Mouse (Mus musculus): Measurements from ENCODE around the gene Olfr354. TPM values are rescaled to one million over a fixed set of nuclear protein-coding genes. Genes with fewer than 3 reads are reported as not detected.

The Olfr354 gene
- not detected for total RNA-seq (2021)
- long read RNA-seq, experiment 1, result 0 reads
- long read RNA-seq, experiment 2, result 0 reads

DNA sequence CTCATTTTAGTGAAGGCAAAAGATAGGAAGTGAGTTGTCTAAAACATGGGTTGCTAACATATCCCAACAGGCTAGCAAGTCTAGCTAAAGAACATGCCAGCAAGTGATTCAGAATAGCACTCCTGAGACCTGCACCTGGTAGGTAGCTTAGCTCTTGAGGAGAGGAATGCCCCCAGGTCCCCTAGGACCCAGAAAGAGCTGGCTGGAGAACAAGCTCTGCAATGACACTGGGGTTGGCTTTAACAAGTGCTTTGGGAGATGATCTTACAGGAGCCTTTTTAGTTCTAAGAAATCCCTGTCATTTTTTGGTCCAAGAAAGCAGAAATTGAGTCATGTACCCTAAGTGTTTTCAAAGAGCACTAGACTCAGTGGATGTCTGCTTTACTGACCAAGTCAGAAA lies at the start of gene Olfr354:
Gene Olfr354, plus strand, starts transcription at position 301 of the 400 bp plus-strand sequence.
- no peak within 1 kb of the TSS for H3K27ac ChIP-seq
- no peak for DNase-seq
- intact Hi-C loops (cut with DNase I), result no loop called here
- H3K4me3 ChIP-seq, result no peak within 1 kb of the TSS
- no peak for TF ChIP-seq CTCF (IDR thresholded peaks at IDR 0.05)

DNA sequence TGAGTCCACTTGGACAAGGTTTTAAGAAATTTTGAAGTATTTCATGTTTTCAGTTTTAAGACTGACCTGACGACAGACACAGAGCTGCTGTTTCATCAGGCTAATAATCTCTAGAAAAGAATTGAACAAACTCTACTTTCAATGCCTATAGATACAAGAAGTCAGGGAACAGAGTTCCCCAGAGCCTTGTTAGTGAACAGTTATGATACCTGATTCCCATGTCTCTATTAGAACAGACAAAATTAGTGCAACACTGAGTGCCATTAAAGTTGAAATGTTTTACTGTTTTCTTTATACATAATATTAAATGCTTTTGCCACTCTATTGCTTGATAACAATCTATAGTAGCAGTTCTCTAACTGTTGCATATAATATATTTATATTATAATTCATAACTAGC lies 42.9 kb upstream of the Olfr354 start, which contains the start of gene Olfr351:
Gene Olfr351, minus strand, starts transcription at position 101 of the 400 bp plus-strand sequence.
- Histone ChIP-seq H3K27ac (no peak within 1 kb of the TSS), H3K4me3 (no peak within 1 kb of the TSS)
- TF ChIP-seq CTCF (IDR thresholded peaks at IDR 0.05), result no peak
- DNase-seq, result no peak
- intact Hi-C loops (cut with DNase I), result no loop called here

DNA sequence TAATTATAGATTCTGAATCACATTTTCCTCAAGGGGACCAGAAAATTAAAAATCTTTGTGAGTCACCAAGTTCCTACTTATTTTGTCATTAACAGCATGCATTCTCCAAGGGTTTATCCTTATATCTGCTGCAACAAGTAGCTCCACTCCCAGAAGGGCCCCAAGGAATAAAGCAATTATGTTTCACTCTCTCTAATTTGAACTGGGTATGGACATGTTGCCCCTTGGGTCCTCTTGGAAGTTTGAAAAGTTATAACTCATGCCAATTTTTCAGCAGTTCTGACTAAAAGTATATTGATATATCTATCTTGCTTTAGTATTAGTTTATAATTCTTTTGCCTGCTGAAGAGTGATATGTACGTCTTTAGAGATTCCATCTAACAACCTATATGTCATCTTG lies 37.3 kb upstream of the Olfr354 start, which contains the start of gene Olfr352:
Gene Olfr352, plus strand, starts transcription at position 301 of the 400 bp plus-strand sequence.
- no peak within 1 kb of the TSS for H3K4me3 ChIP-seq

DNA sequence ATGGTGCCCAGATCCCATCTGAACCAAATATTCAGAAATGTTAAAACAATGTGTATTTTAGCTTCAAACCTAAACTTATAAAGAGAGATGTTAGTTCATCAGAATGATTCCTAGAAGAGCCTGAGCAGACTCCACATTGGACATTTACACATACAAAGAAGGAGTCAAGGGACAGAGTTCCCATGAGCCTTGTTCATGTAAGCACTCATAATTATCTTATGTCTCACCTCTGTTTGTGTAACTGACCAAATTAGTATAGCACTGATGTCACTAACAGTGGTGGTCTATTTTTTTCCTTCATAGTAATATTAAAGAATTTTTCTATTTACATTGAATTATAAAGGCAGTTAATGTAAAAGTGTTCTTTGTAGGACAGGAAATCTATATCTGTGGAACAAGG lies 12.6 kb upstream of the Olfr354 start, which contains the start of gene Olfr353:
Gene Olfr353, minus strand, starts transcription at position 101 of the 400 bp plus-strand sequence.
- Histone ChIP-seq H3K27ac (no peak within 1 kb of the TSS), H3K4me3 (no peak within 1 kb of the TSS)
- intact Hi-C loops (cut with DNase I), result no loop called here
- no peak for TF ChIP-seq CTCF (IDR thresholded peaks at IDR 0.05)
- no peak for DNase-seq

More for the DNA sequence above, 37.3 kb upstream of the Olfr354 start, which contains the start of gene Olfr352:
- intact Hi-C loops (cut with DNase I), result no loop called here
- no peak for TF ChIP-seq CTCF (IDR thresholded peaks at IDR 0.05)
- H3K27ac ChIP-seq, result no peak within 1 kb of the TSS
- DNase-seq, result no peak

DNA sequence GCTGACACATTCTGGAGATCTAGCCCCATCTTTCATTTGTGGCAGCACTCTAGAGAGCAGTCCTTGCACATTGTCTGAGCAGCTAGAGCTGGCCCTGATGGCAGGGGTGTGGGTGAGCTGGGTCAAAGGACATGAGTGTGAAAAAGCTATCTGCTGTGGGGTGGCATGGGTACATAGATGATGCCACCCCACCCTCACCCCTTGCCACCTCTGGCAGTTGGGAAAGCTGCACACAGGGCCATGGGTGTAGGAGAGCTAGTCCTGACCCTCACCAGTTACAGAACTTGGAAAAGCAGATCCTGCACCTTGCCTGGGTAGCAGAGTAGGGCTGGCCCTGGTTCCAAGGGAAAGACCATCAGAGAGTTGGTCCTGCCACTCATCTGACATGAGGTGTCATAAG lies 8.4 kb upstream of the Olfr354 start:
- no peak overlapping the region for H3K27ac ChIP-seq
- DNase-seq, result no peak
- no peak overlapping the region for H3K4me3 ChIP-seq
- no peak for TF ChIP-seq CTCF (IDR thresholded peaks at IDR 0.05)
- intact Hi-C loops (cut with DNase I), result no loop called here

DNA sequence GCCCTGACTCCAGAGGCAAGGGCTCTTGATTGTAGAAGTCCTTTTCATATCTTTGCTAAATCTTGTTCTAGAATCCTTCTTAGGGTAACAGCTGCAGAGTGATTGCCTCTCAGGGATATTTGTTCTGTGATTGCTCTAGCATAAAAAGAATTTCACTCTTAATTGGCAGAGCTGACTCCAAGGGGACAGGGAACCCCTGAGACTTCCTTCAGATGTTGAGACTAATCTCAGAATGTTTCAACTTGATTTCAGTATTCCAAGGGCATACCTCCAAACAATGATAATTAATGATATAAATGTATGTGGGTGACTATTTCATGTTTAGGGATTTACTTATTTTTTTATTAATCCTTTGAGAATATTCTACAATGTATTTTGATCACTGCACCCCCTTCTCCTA lies 23.3 kb downstream of the Olfr354 start, which contains the start of gene Olfr355:
Gene Olfr355, minus strand, starts transcription at position 101 of the 400 bp plus-strand sequence.
- no peak within 1 kb of the TSS for H3K27ac ChIP-seq
- no peak for TF ChIP-seq CTCF (IDR thresholded peaks at IDR 0.05)
- intact Hi-C loops (cut with DNase I), result no loop called here
- H3K4me3 ChIP-seq, result no peak within 1 kb of the TSS
- no peak for DNase-seq

DNA sequence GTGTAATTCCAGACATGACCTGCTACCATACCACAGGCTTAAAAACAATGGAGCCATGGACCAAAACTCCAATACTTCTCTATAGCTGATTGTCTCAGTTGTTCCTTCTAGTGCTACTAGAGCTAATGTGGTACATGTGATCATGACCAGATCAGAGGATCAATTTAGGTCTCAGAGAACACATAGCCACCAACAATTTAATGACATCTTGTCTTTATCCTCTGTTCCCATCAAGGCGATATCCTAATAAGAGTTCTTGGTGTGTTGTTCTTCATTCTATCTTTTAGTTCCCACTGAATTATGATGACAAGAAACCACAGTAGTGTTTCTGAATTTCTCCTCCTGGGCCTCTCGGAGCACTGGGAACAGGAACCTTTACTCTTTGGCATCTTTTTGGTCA lies 31.3 kb downstream of the Olfr354 start, which contains the start of gene Olfr356:
Gene Olfr356, plus strand, starts transcription at position 301 of the 400 bp plus-strand sequence.
- DNase-seq, result no peak
- intact Hi-C loops (cut with DNase I), result no loop called here
- no peak for TF ChIP-seq CTCF (IDR thresholded peaks at IDR 0.05)
- no peak within 1 kb of the TSS for H3K27ac ChIP-seq
- H3K4me3 ChIP-seq, result no peak within 1 kb of the TSS

Other genes with a start within 250 kb of the Olfr354 start
- gene Olfr346, start 219.9 kb upstream of the Olfr354 start, total RNA-seq (2021), result not detected
- not detected for gene Olfr347, start 173.8 kb upstream of the Olfr354 start, total RNA-seq (2021)
- gene Olfr348, start 121.4 kb upstream of the Olfr354 start, total RNA-seq (2021), result not detected
- not detected for gene Olfr50, start 115.1 kb upstream of the Olfr354 start, total RNA-seq (2021)
- gene Olfr3, start 88.6 kb upstream of the Olfr354 start, total RNA-seq (2021), result not detected
- not detected for gene Olfr350, start 59.4 kb upstream of the Olfr354 start, total RNA-seq (2021)
- not detected for gene Olfr351, start 43.0 kb upstream of the Olfr354 start, total RNA-seq (2021)
- not detected for gene Olfr352, start 37.2 kb upstream of the Olfr354 start, total RNA-seq (2021)
- gene Olfr353, start 12.7 kb upstream of the Olfr354 start, total RNA-seq (2021), result not detected
- not detected for gene Olfr355, start 23.2 kb downstream of the Olfr354 start, total RNA-seq (2021)
- not detected for gene Olfr356, start 31.4 kb downstream of the Olfr354 start, total RNA-seq (2021)
- not detected for gene Olfr357, start 88.1 kb downstream of the Olfr354 start, total RNA-seq (2021)
- gene Olfr358, start 103.7 kb downstream of the Olfr354 start, total RNA-seq (2021), result not detected
- not detected for gene Olfr360, start 160.1 kb downstream of the Olfr354 start, total RNA-seq (2021)
- gene Olfr361, start 183.6 kb downstream of the Olfr354 start, total RNA-seq (2021), result not detected
- not detected for gene Olfr362, start 212.2 kb downstream of the Olfr354 start, total RNA-seq (2021)
- not detected for gene Olfr364-ps1, start 233.6 kb downstream of the Olfr354 start, total RNA-seq (2021)